Mouse (Mus musculus) intestine, embryonic 14.5 days (tissue): ENCODE measurements around the gene Gm45716. TPM values are rescaled to one million over a fixed set of nuclear protein-coding genes. Genes with fewer than 3 reads are reported as not detected.

ENCODE experiments used
- ATAC-seq: fragments of 200-750 bp; cut with Nextera tagmentation; replicated peaks from 2 replicates; pipeline ENCODE4 v1.8.0; 2017; ENCODE audit warnings: low read depth, moderate number of reproducible peaks, moderate TSS enrichment, moderate library complexity; ENCODE audit not compliant: low FRiP score, low TSS enrichment
- DNase-seq: peaks from one replicate; pipeline ENCODE4 v3.0.0-alpha.2; 2018; ENCODE audit warnings: low spot score
- H3K27ac ChIP-seq: fragments of 300-500 bp; sonication (generic); 2 replicates; pipeline ENCODE4 v1.5.1; 2014; ENCODE audit warnings: low read depth, mild to moderate bottlenecking, control low read depth
- H3K27me3 ChIP-seq: fragments of 300-500 bp; sonication (generic); replicated peaks from 2 replicates; pipeline ENCODE4 v1.6.1; 2014; ENCODE audit warnings: low read length, control low read depth; ENCODE audit not compliant: control insufficient read depth, insufficient read depth
- H3K36me3 ChIP-seq: fragments of 300-500 bp; sonication (generic); 2 replicates; pipeline ENCODE4 v1.6.1; 2014; ENCODE audit warnings: low read length, control low read depth; ENCODE audit not compliant: control insufficient read depth, insufficient read depth
- H3K4me1 ChIP-seq: fragments of 300-500 bp; sonication (generic); replicated peaks from 2 replicates; pipeline ENCODE4 v1.6.1; 2014; ENCODE audit warnings: low read length, control low read depth, mixed read lengths; ENCODE audit not compliant: control insufficient read depth, insufficient read depth
- H3K4me2 ChIP-seq: fragments of 300-500 bp; sonication (generic); 2 replicates; pipeline ENCODE4 v1.6.1; 2014; ENCODE audit warnings: low read length
- H3K4me3 ChIP-seq: fragments of 300-500 bp; sonication (generic); 2 replicates; pipeline ENCODE4 v1.5.1; 2014; ENCODE audit warnings: low read depth, low read length, control low read depth, mixed read lengths
- H3K9ac ChIP-seq: fragments of 300-500 bp; sonication (generic); 2 replicates; pipeline ENCODE4 v1.6.1; 2014; ENCODE audit warnings: mild to moderate bottlenecking, low read length
- H3K9me3 ChIP-seq: fragments of 300-500 bp; sonication (generic); 2 replicates; pipeline ENCODE4 v1.6.1; 2016; ENCODE audit warnings: low read length, control low read depth; ENCODE audit not compliant: control insufficient read depth
- WGBS: fragments of 180-500 bp; shearing (Covaris S2); extraction: QIAGEN DNeasy Blood & Tissue Kit; methylation state at CpG from one replicate; pipeline ENCODE4 v1.1.7; 2014; 5-methylcytosine and 5-hydroxymethylcytosine counted together
- polyA plus RNA-seq: library from polyadenylated mRNA; unstranded; fragments of >200 nt; fragmentation: Nextera tagmentation; extraction: Ambion mirVana; gene quantifications from 2 replicates; pipeline ENCODE4 v1.2.1, GENCODE M21; 2014

Gm45716 gene
- polyA plus RNA-seq, result 13.2 and 13.3 TPM in 2 replicates

GRCm38 (mm10) chr11:90187441-90187840 is at the start of gene Gm45716:
TSS of gene Gm45716 (plus strand) at chr11:90187683.
- DNase-seq (no peak), ATAC-seq (no peak)
- no peaks in the 10 kb centered on the region for H3K27me3 ChIP-seq
- 90% methylated on average over 7 of the region's 7 CpGs for whole genome bisulfite sequencing
- H3K27ac ChIP-seq, result no peak within 1 kb of the TSS
- H3K9me3 ChIP-seq, result no peaks in the 10 kb centered on the region
- H3K36me3 ChIP-seq, result no peaks in the 10 kb centered on the region
- no peak within 1 kb of the TSS for H3K9ac ChIP-seq
- H3K4me3 ChIP-seq, result no peak within 1 kb of the TSS
- no peak within 1 kb of the TSS for H3K4me2 ChIP-seq
- no peaks in the 10 kb centered on the region for H3K4me1 ChIP-seq

- WGBS, result 39% methylated on average over 4 of the region's 4 CpGs
- H3K4me2 ChIP-seq, result no peak overlapping the region
- no peak overlapping the region for H3K27ac ChIP-seq
- H3K9me3 ChIP-seq, result no peaks in the 10 kb centered on the region
- no peaks in the 10 kb centered on the region for H3K36me3 ChIP-seq
- DNase-seq (no peak), ATAC-seq (no peak)
- H3K4me1 ChIP-seq, result no peaks in the 10 kb centered on the region
- no peak overlapping the region for H3K4me3 ChIP-seq
- H3K9ac ChIP-seq, result no peak overlapping the region
- no peaks in the 10 kb centered on the region for H3K27me3 ChIP-seq
These were observed 45.1 kb upstream of the Gm45716 start for GRCm38 (mm10) chr11:90142393-90142792.

- 56% methylated on average over 4 of the region's 4 CpGs for whole genome bisulfite sequencing
- DNase-seq (no peak), ATAC-seq (no peak)
- H3K4me3 ChIP-seq, result no peak overlapping the region
- no peaks in the 10 kb centered on the region for H3K9me3 ChIP-seq
- H3K4me2 ChIP-seq, result no peak overlapping the region
- H3K4me1 ChIP-seq, result no peaks in the 10 kb centered on the region
- H3K27me3 ChIP-seq, result no peaks in the 10 kb centered on the region
- no peak overlapping the region for H3K9ac ChIP-seq
- H3K27ac ChIP-seq, result no peak overlapping the region
- no peaks in the 10 kb centered on the region for H3K36me3 ChIP-seq
These were observed 44.5 kb upstream of the Gm45716 start for GRCm38 (mm10) chr11:90142936-90143335.

- H3K4me2 ChIP-seq, result no peak overlapping the region
- no peak overlapping the region for H3K9ac ChIP-seq
- no peak overlapping the region for H3K4me3 ChIP-seq
- H3K4me1 ChIP-seq, result no peaks in the 10 kb centered on the region
- H3K9me3 ChIP-seq, result no peaks in the 10 kb centered on the region
- no peaks in the 10 kb centered on the region for H3K27me3 ChIP-seq
- H3K27ac ChIP-seq, result no peak overlapping the region
- no peak for ATAC-seq
- DNase-seq, result no peak
- no peaks in the 10 kb centered on the region for H3K36me3 ChIP-seq
- WGBS, result 91% methylated on average over 17 of the region's 17 CpGs
These were observed 41.2 kb upstream of the Gm45716 start for GRCm38 (mm10) chr11:90146086-90146860.

- Histone ChIP-seq H3K27ac (no peak overlapping the region), H3K4me3 (no peak overlapping the region), H3K36me3 (no peaks in the 10 kb centered on the region), H3K27me3 (no peaks in the 10 kb centered on the region), H3K9me3 (no peaks in the 10 kb centered on the region), H3K4me2 (no peak overlapping the region), H3K9ac (no peak overlapping the region), H3K4me1 (no peaks in the 10 kb centered on the region)
- 31% methylated on average over 5 of the region's 5 CpGs for WGBS
- ATAC-seq (no peak), DNase-seq (no peak)
These were observed 32.4 kb upstream of the Gm45716 start for GRCm38 (mm10) chr11:90155066-90155465.

- Histone ChIP-seq H3K4me1 (no peaks in the 10 kb centered on the region), H3K4me3 (no peak overlapping the region), H3K9me3 (no peaks in the 10 kb centered on the region), H3K4me2 (no peak overlapping the region), H3K36me3 (no peaks in the 10 kb centered on the region), H3K27ac (no peak overlapping the region), H3K27me3 (no peaks in the 10 kb centered on the region), H3K9ac (no peak overlapping the region)
- no peak for DNase-seq
- ATAC-seq, result no peak
- WGBS, result 11% methylated on average over 2 of the region's 2 CpGs
These were observed 32.0 kb upstream of the Gm45716 start for GRCm38 (mm10) chr11:90155466-90155865.

GRCm38 (mm10) chr11:90167771-90168170 is 19.7 kb upstream of the Gm45716 start:
- Histone ChIP-seq H3K36me3 (no peaks in the 10 kb centered on the region), H3K27ac (no peak overlapping the region), H3K4me3 (no peak overlapping the region), H3K4me1 (peaks cover 5% of the 10 kb centered on the region; the same call in 1 of the 2 replicates), H3K9me3 (no peaks in the 10 kb centered on the region), H3K9ac (no peak overlapping the region), H3K4me2 (no peak overlapping the region), H3K27me3 (no peaks in the 10 kb centered on the region)
- no peak for ATAC-seq
- DNase-seq, result peak; percentile 56
- WGBS, result 38% methylated on average over 6 of the region's 6 CpGs

GRCm38 (mm10) chr11:90168338-90169065 is 19.0 kb upstream of the Gm45716 start:
- H3K4me2 ChIP-seq, result no peak overlapping the region
- no peak overlapping the region for H3K9ac ChIP-seq
- ATAC-seq (no peak), DNase-seq (no peak)
- H3K27me3 ChIP-seq, result no peaks in the 10 kb centered on the region
- no peak overlapping the region for H3K27ac ChIP-seq
- 89% methylated on average over 10 of the region's 10 CpGs for WGBS
- H3K9me3 ChIP-seq, result no peaks in the 10 kb centered on the region
- peaks cover 5% of the 10 kb centered on the region; the same call in 1 of the 2 replicates for H3K4me1 ChIP-seq
- H3K4me3 ChIP-seq, result no peak overlapping the region
- H3K36me3 ChIP-seq, result no peaks in the 10 kb centered on the region
